Mouse (Mus musculus): ENCODE data around the gene Cort.
"Not testable (repeated sequence)": the region's sequence is repeated elsewhere in the genome, so short reads cannot be mapped to it uniquely, and the experiment has no call there.

Cort gene

GRCm38 (mm10) chr4:149148084-149148483 is 21.5 kb upstream of the Cort start:
- DNase-seq (ENCODE audit: low read depth in 1 of 2, low spot score in 2 of 2): no peak

- DNase-seq (ENCODE audit: low read depth in 1 of 2, low spot score in 2 of 2): no peak
Observed at GRCm38 (mm10) chr4:149147528-149147927, 21.0 kb upstream of the Cort start.

- no peak for DNase-seq (ENCODE audit: low read depth in 1 of 2, low spot score in 2 of 2)
Observed at GRCm38 (mm10) chr4:149145151-149145550, 18.6 kb upstream of the Cort start.

GRCm38 (mm10) chr4:149144459-149144858 is 17.9 kb upstream of the Cort start:
- peak; percentile 49 to 75 for DNase-seq (ENCODE audit: low read depth in 1 of 2, low spot score in 2 of 2)

- DNase-seq (ENCODE audit: low read depth in 1 of 2, low spot score in 2 of 2): no peak
Observed at GRCm38 (mm10) chr4:149143594-149143993, 17.0 kb upstream of the Cort start.

GRCm38 (mm10) chr4:149138515-149138914 is 12.0 kb upstream of the Cort start:
- DNase-seq (ENCODE audit: low read depth in 1 of 2, low spot score in 2 of 2): no peak

- peak; percentile 43 to 81 for DNase-seq (ENCODE audit: low read depth in 1 of 2, low spot score in 2 of 2)
Observed at GRCm38 (mm10) chr4:149136982-149137770, 10.6 kb upstream of the Cort start, which contains the start of gene Cenps. TSS of gene Cenps (minus strand) at chr4:149137629.

- DNase-seq (ENCODE audit: low read depth in 1 of 2, low spot score in 2 of 2): no peak
Observed at GRCm38 (mm10) chr4:149136116-149136850, 9.7 kb upstream of the Cort start.

GRCm38 (mm10) chr4:149133395-149133794 is 6.8 kb upstream of the Cort start:
- no peak for DNase-seq (ENCODE audit: low read depth in 1 of 2, low spot score in 2 of 2)

- DNase-seq (ENCODE audit: low read depth in 1 of 2, low spot score in 2 of 2): no peak
Observed at GRCm38 (mm10) chr4:149131789-149132565, 5.4 kb upstream of the Cort start.

GRCm38 (mm10) chr4:149131021-149131752 is 4.6 kb upstream of the Cort start:
- DNase-seq (ENCODE audit: low read depth in 1 of 2, low spot score in 2 of 2): no peak

GRCm38 (mm10) chr4:149128467-149128866 is 1.9 kb upstream of the Cort start:
- no peak for DNase-seq (ENCODE audit: low read depth in 1 of 2, low spot score in 2 of 2)

- no peak for DNase-seq (ENCODE audit: low read depth in 1 of 2, low spot score in 2 of 2)
Observed at GRCm38 (mm10) chr4:149126115-149126509, 451 bp downstream of the Cort start.

GRCm38 (mm10) chr4:149125341-149126114 is 1.0 kb downstream of the Cort start:
- DNase-seq (ENCODE audit: low read depth in 1 of 2, low spot score in 2 of 2): no peak

- DNase-seq (ENCODE audit: low read depth in 1 of 2, low spot score in 2 of 2): no peak
Observed at GRCm38 (mm10) chr4:149123432-149123831, 3.1 kb downstream of the Cort start.

GRCm38 (mm10) chr4:149119978-149120562 is 6.5 kb downstream of the Cort start:
- DNase-seq (ENCODE audit: low read depth in 1 of 2, low spot score in 2 of 2): not testable (repeated sequence)

GRCm38 (mm10) chr4:149103875-149104561 is 22.5 kb downstream of the Cort start, which contains the start of gene Dffa:
TSS of gene Dffa (plus strand) at chr4:149104146.
- peak; percentile 66 to 75 for DNase-seq (ENCODE audit: low read depth in 1 of 2, low spot score in 2 of 2)

GRCm38 (mm10) chr4:149101456-149101855 is 25.1 kb downstream of the Cort start:
- no peak for DNase-seq (ENCODE audit: low read depth in 1 of 2, low spot score in 2 of 2)

- not testable (repeated sequence) for DNase-seq (ENCODE audit: low read depth in 1 of 2, low spot score in 2 of 2)
Observed at GRCm38 (mm10) chr4:149100449-149100848, 26.1 kb downstream of the Cort start.

All from monocyte, adult 2 months (primary cell).